Mouse (Mus musculus) kidney, adult 18-20 months (tissue): ENCODE results near the gene Mrps12.
A peak's percentile ranks its signal among the peaks of the same experiment; 100 is the strongest.

Experiments used
- DNase-seq: peaks from one replicate; pipeline ENCODE4 v3.0.0; 2021

Mrps12 gene

GRCm38 (mm10) chr7:28700269-28700668, 41.4 kb downstream of the Mrps12 start:
- DNase-seq = no peak

GRCm38 (mm10) chr7:28697277-28697676, 44.3 kb downstream of the Mrps12 start:
- no peak for DNase-seq

- no peak for DNase-seq
Measured at GRCm38 (mm10) chr7:28694966-28695511, 46.6 kb downstream of the Mrps12 start.

GRCm38 (mm10) chr7:28694423-28694822, 47.2 kb downstream of the Mrps12 start:
- no peak for DNase-seq

- DNase-seq = peak; percentile 65
Measured at GRCm38 (mm10) chr7:28693321-28693966, 48.2 kb downstream of the Mrps12 start.

- DNase-seq = no peak
Measured at GRCm38 (mm10) chr7:28692545-28693320, 48.9 kb downstream of the Mrps12 start, which contains the start of gene Fbxo27. Gene Fbxo27 (plus strand): TSS chr7:28692849.

- DNase-seq = no peak
Measured at GRCm38 (mm10) chr7:28691075-28691474, 50.5 kb downstream of the Mrps12 start.
